Mouse (Mus musculus) hindbrain, embryonic 12.5 days (tissue): Measurements from ENCODE around the gene Avl9. TPM values are rescaled to one million over a fixed set of nuclear protein-coding genes. Genes with fewer than 3 reads are reported as not detected.
A peak's percentile ranks its signal among the peaks of the same experiment; 100 is the strongest.

Source experiments
- ATAC-seq: fragments of 200-750 bp; cut with Nextera tagmentation; 2 replicates; pipeline ENCODE4 v1.8.0; 2017; ENCODE audit warnings: moderate TSS enrichment; ENCODE audit not compliant: low FRiP score
- H3K27ac ChIP-seq: fragments of 300-500 bp; sonication (generic); 2 replicates; pipeline ENCODE4 v1.5.1; 2016; ENCODE audit warnings: mild to moderate bottlenecking
- H3K27me3 ChIP-seq: fragments of 300-500 bp; sonication (generic); 2 replicates; pipeline ENCODE4 v1.6.1; 2016; ENCODE audit warnings: mild to moderate bottlenecking
- H3K36me3 ChIP-seq: fragments of 300-500 bp; sonication (generic); 2 replicates; pipeline ENCODE4 v1.6.1; 2016; ENCODE audit warnings: mild to moderate bottlenecking
- H3K4me1 ChIP-seq: fragments of 300-500 bp; sonication (generic); 2 replicates; pipeline ENCODE4 v1.6.1; 2016
- H3K4me2 ChIP-seq: fragments of 300-500 bp; sonication (generic); replicated peaks from 2 replicates; pipeline ENCODE4 v1.6.1; 2016; ENCODE audit warnings: mild to moderate bottlenecking
- H3K4me3 ChIP-seq: fragments of 300-500 bp; sonication (generic); 2 replicates; pipeline ENCODE4 v1.5.1; 2016; ENCODE audit warnings: mild to moderate bottlenecking
- H3K9ac ChIP-seq: fragments of 300-500 bp; sonication (generic); 2 replicates; pipeline ENCODE4 v1.6.1; 2016; ENCODE audit warnings: mild to moderate bottlenecking, moderate library complexity
- H3K9me3 ChIP-seq: fragments of 300-500 bp; sonication (generic); replicated peaks from 2 replicates; pipeline ENCODE4 v1.6.1; 2016; ENCODE audit warnings: mild to moderate bottlenecking
- WGBS: fragments of 180-500 bp; shearing (Covaris S2); methylation state at CpG from one replicate; pipeline ENCODE4 v1.1.7; 2016; 5-methylcytosine and 5-hydroxymethylcytosine counted together
- polyA plus RNA-seq: library from polyadenylated mRNA; unstranded; fragments of >200 nt; fragmentation: Nextera tagmentation; extraction: Ambion mirVana; gene quantifications from 2 replicates; pipeline ENCODE4 v1.2.1, GENCODE M21; 2016

Gene Avl9
- polyA plus RNA-seq, 1 experiment from 2014 or later, result 39.0 TPM

- Histone ChIP-seq H3K9ac (peak within 1 kb of the TSS; percentile 95), H3K4me3 (peak within 1 kb of the TSS; percentile 87), H3K4me2 (peak within 1 kb of the TSS; percentile 79), H3K9me3 (no peaks in the 10 kb centered on the region), H3K36me3 (no peaks in the 10 kb centered on the region), H3K27ac (peak within 1 kb of the TSS; percentile 100), H3K4me1 (peaks cover 18% of the 10 kb centered on the region), H3K27me3 (no peaks in the 10 kb centered on the region)
- peak; percentile 97 for ATAC-seq
- 1% methylated on average over 83 of the region's 98 CpGs for WGBS
Measured at GRCm38 (mm10) chr6:56797311-56798151, 82.8 kb downstream of the Avl9 start, which contains the start of gene Kbtbd2. Kbtbd2 (minus strand) TSS chr6:56797813.

- WGBS, result 20% methylated on average over 8 of the region's 8 CpGs
- ATAC-seq, result no peak
- Histone ChIP-seq H3K36me3 (no peaks in the 10 kb centered on the region), H3K27ac (peak overlapping the region; percentile 100), H3K27me3 (no peaks in the 10 kb centered on the region), H3K9me3 (no peaks in the 10 kb centered on the region), H3K9ac (peak overlapping the region; percentile 95), H3K4me2 (peak overlapping the region; percentile 79), H3K4me3 (peak overlapping the region; percentile 87), H3K4me1 (peaks cover 18% of the 10 kb centered on the region)
Measured at GRCm38 (mm10) chr6:56798152-56798465, 83.4 kb downstream of the Avl9 start.

GRCm38 (mm10) chr6:56805026-56805425 lies 90.3 kb downstream of the Avl9 start:
- no peaks in the 10 kb centered on the region for H3K36me3 ChIP-seq

GRCm38 (mm10) chr6:56806195-56806594 lies 91.5 kb downstream of the Avl9 start:
- Histone ChIP-seq H3K4me3 (no peak overlapping the region), H3K9ac (no peak overlapping the region), H3K27ac (no peak overlapping the region), H3K4me1 (no peaks in the 10 kb centered on the region), H3K27me3 (0 out of 2 replicates have a peak, but pooled peaks cover 2% of the 10 kb centered on the region), H3K4me2 (no peak overlapping the region), H3K36me3 (no peaks in the 10 kb centered on the region), H3K9me3 (no peaks in the 10 kb centered on the region)
- no peak for ATAC-seq
- WGBS, result 72% methylated on average over 2 of the region's 2 CpGs

More at GRCm38 (mm10) chr6:56805026-56805425, 90.3 kb downstream of the Avl9 start:
- H3K9me3 ChIP-seq, result no peaks in the 10 kb centered on the region
- H3K4me3 ChIP-seq, result no peak overlapping the region
- H3K27me3 ChIP-seq, result 0 out of 2 replicates have a peak, but pooled peaks cover 2% of the 10 kb centered on the region
- H3K9ac ChIP-seq, result no peak overlapping the region
- H3K4me1 ChIP-seq, result no peaks in the 10 kb centered on the region
- H3K4me2 ChIP-seq, result no peak overlapping the region
- 92% methylated on average over 4 of the region's 4 CpGs for WGBS
- no peak overlapping the region for H3K27ac ChIP-seq
- ATAC-seq, result no peak

- H3K4me3 ChIP-seq, result no peak overlapping the region
- H3K9me3 ChIP-seq, result no peaks in the 10 kb centered on the region
- no peaks in the 10 kb centered on the region for H3K36me3 ChIP-seq
- no peak overlapping the region for H3K4me2 ChIP-seq
- H3K9ac ChIP-seq, result no peak overlapping the region
- no peak overlapping the region for H3K27ac ChIP-seq
- WGBS, result 16% methylated on average over 3 of the region's 3 CpGs
- 0 out of 2 replicates have a peak, but pooled peaks cover 2% of the 10 kb centered on the region for H3K27me3 ChIP-seq
- peak; percentile 80 for ATAC-seq
- no peaks in the 10 kb centered on the region for H3K4me1 ChIP-seq
Measured at GRCm38 (mm10) chr6:56808656-56809055, 94.0 kb downstream of the Avl9 start.

Other genes starting within 250 kb of the Avl9 start
- gene Pde1c, start 145.8 kb upstream of the Avl9 start, polyA plus RNA-seq, result 8.7 and 10.5 TPM in 2 replicates
- 142 and 150 TPM in 2 replicates for gene Lsm5, start 10.2 kb upstream of the Avl9 start, polyA plus RNA-seq
- 38.6 and 43.2 TPM in 2 replicates for gene Kbtbd2, start 82.9 kb downstream of the Avl9 start, polyA plus RNA-seq
- 92.2 and 98.5 TPM in 2 replicates for gene Fkbp9, start 117.2 kb downstream of the Avl9 start, polyA plus RNA-seq
- gene Nt5c3, start 209.0 kb downstream of the Avl9 start, polyA plus RNA-seq, result 102 and 106 TPM in 2 replicates
- gene Vmn1r4, start 209.1 kb downstream of the Avl9 start, polyA plus RNA-seq, result 0.27 and 0.36 TPM in 2 replicates